Mouse (Mus musculus): ENCODE results near the gene Vps9d1. TPM values are rescaled to one million over a fixed set of nuclear protein-coding genes. Genes with fewer than 3 reads are reported as not detected.
"Not testable (repeated sequence)": the region's sequence is repeated elsewhere in the genome, so short reads cannot be mapped to it uniquely, and the experiment has no call there.

Vps9d1 gene
- 51.5 and 53.4 TPM in 2 replicates for polyA plus RNA-seq (2015; fragmentation: Nextera tagmentation; extraction: Ambion mirVana)

GRCm38 (mm10) chr8:123254099-123254885, at the start of gene Vps9d1, which contains the start of gene Zfp276:
TSS of gene Vps9d1 (minus strand) at chr8:123254348.
TSS of gene Zfp276 (plus strand) at chr8:123254195.
- ATAC-seq: peak; percentile 97
- WGBS: under 1% methylated on average over 73 of the region's 99 CpGs

GRCm38 (mm10) chr8:123298301-123298700, 44.2 kb upstream of the Vps9d1 start:
- Histone ChIP-seq H3K27me3 (no peaks in the 10 kb centered on the region), H3K36me3 (0 out of 2 replicates have a peak, but pooled peaks cover 7% of the 10 kb centered on the region), H3K27ac (no peak overlapping the region), H3K9me3 (no peaks in the 10 kb centered on the region), H3K4me2 (replicated peaks) (no peak overlapping the region), H3K9ac (replicated peaks) (no peak overlapping the region), H3K4me3 (replicated peaks) (no peak overlapping the region), H3K4me1 (replicated peaks) (no peaks in the 10 kb centered on the region)
- no peak for ATAC-seq
- 93% methylated on average over 11 of the region's 11 CpGs for WGBS

More at GRCm38 (mm10) chr8:123254099-123254885, at the start of gene Vps9d1, which contains the start of gene Zfp276:
- Histone ChIP-seq H3K9ac (replicated peaks) (peak within 1 kb of the TSS; percentile 96), H3K9me3 (no peaks in the 10 kb centered on the region), H3K4me2 (replicated peaks) (peak within 1 kb of the TSS; percentile 99), H3K27me3 (no peaks in the 10 kb centered on the region), H3K36me3 (peaks cover 62% of the 10 kb centered on the region), H3K4me1 (replicated peaks) (peaks cover 36% of the 10 kb centered on the region), H3K27ac (peak within 1 kb of the TSS; percentile 89), H3K4me3 (replicated peaks) (peak within 1 kb of the TSS; percentile 99)

- Histone ChIP-seq H3K36me3 (peaks cover 23% of the 10 kb centered on the region), H3K4me2 (replicated peaks) (no peak overlapping the region), H3K4me1 (replicated peaks) (no peaks in the 10 kb centered on the region), H3K27me3 (no peaks in the 10 kb centered on the region), H3K4me3 (replicated peaks) (no peak overlapping the region), H3K27ac (no peak overlapping the region), H3K9me3 (0 out of 2 replicates have a peak, but pooled peaks cover 2% of the 10 kb centered on the region), H3K9ac (replicated peaks) (no peak overlapping the region)
- no peak for ATAC-seq
- 91% methylated on average over 2 of the region's 2 CpGs for WGBS
Observed at GRCm38 (mm10) chr8:123292785-123293184, 38.6 kb upstream of the Vps9d1 start.

DNA sequence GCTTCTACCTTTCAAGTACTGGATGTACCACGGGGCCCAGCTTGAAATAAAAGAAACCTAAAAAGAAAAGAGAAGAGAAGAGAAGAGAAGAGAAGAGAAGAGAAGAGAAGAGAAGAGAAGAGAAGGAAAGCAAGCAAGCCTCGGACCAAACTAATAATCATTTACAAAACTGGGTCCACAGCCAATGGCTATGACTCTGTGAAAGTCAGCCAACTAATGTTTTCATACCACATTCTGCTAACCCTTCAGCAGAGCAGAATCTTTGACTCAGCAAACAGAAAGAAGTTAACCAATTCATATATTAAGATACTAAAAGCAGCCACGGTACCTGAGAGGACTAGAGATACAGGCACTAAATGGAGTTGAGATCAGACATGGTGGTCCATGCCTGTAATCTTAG, 38.1 kb upstream of the Vps9d1 start:
- H3K4me2 ChIP-seq (replicated peaks): no peak overlapping the region
- no peak for ATAC-seq
- 0 out of 2 replicates have a peak, but pooled peaks cover 2% of the 10 kb centered on the region for H3K9me3 ChIP-seq
- 93% methylated on average over 3 of the region's 3 CpGs for WGBS
- H3K4me3 ChIP-seq (replicated peaks): no peak overlapping the region
- no peaks in the 10 kb centered on the region for H3K4me1 ChIP-seq (replicated peaks)
- H3K36me3 ChIP-seq: peaks cover 23% of the 10 kb centered on the region
- H3K27me3 ChIP-seq: no peaks in the 10 kb centered on the region
- H3K27ac ChIP-seq: no peak overlapping the region
- no peak overlapping the region for H3K9ac ChIP-seq (replicated peaks)

- Histone ChIP-seq H3K9me3 (0 out of 2 replicates have a peak, but pooled peaks cover 2% of the 10 kb centered on the region), H3K9ac (replicated peaks) (no peak overlapping the region), H3K27ac (no peak overlapping the region), H3K4me3 (replicated peaks) (no peak overlapping the region), H3K27me3 (no peaks in the 10 kb centered on the region), H3K4me1 (replicated peaks) (no peaks in the 10 kb centered on the region), H3K36me3 (peaks cover 23% of the 10 kb centered on the region), H3K4me2 (replicated peaks) (no peak overlapping the region)
- 87% methylated on average over 8 of the region's 8 CpGs for WGBS
- no peak for ATAC-seq
Observed at GRCm38 (mm10) chr8:123291716-123292115, 37.6 kb upstream of the Vps9d1 start.

DNA sequence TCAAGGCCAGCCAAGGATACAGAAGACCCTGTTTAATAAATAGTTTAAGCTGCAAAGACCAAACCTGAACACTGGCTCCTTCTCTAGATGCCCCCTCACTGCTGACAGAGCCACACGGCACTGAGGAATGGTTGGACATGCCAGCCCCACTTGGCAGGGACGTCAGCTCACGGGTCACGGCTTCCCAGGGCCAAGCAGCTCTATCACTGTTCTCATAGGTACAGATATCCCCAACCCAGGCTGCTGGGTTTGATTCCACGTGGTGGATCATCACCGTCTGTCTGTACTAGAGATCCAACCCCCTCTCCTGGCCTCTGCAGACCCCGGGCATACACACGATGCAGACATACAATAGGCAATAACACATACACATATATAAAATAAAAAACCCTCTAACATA, 36.5 kb upstream of the Vps9d1 start:
- peaks cover 23% of the 10 kb centered on the region for H3K36me3 ChIP-seq

DNA sequence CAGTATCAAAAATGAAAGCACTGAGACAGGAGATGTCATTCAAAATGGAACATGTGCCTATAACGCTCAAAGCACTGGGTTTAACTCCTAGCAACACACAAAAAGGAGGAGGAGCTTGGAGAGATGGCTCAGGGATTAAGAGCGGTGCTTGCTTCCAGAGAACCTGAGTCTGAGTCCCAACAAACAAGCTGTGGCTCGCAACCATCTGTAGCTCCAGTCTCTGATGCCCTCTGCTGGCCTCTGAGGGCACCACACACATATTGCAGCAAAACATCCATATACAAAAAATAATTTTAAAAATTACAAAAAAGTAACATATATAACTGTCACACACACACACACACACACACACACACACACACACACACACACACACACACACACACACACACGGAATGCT, 36.0 kb upstream of the Vps9d1 start:
- Histone ChIP-seq H3K27ac (no peak overlapping the region), H3K9me3 (0 out of 2 replicates have a peak, but pooled peaks cover 2% of the 10 kb centered on the region), H3K27me3 (no peaks in the 10 kb centered on the region), H3K4me1 (replicated peaks) (no peaks in the 10 kb centered on the region), H3K4me2 (replicated peaks) (no peak overlapping the region), H3K36me3 (peaks cover 23% of the 10 kb centered on the region), H3K9ac (replicated peaks) (no peak overlapping the region), H3K4me3 (replicated peaks) (no peak overlapping the region)
- no peak for ATAC-seq
- 67% methylated on average over 4 of the region's 4 CpGs for WGBS

More for the DNA sequence above, 36.5 kb upstream of the Vps9d1 start:
- H3K27me3 ChIP-seq: no peaks in the 10 kb centered on the region
- WGBS: 97% methylated on average over 8 of the region's 8 CpGs
- no peak overlapping the region for H3K9ac ChIP-seq (replicated peaks)
- no peak for ATAC-seq
- H3K4me3 ChIP-seq (replicated peaks): no peak overlapping the region
- no peak overlapping the region for H3K27ac ChIP-seq
- H3K4me2 ChIP-seq (replicated peaks): no peak overlapping the region
- no peaks in the 10 kb centered on the region for H3K4me1 ChIP-seq (replicated peaks)
- 0 out of 2 replicates have a peak, but pooled peaks cover 2% of the 10 kb centered on the region for H3K9me3 ChIP-seq

GRCm38 (mm10) chr8:123287362-123287761, 33.2 kb upstream of the Vps9d1 start:
- WGBS: 95% methylated on average over 17 of the region's 17 CpGs
- no peak for ATAC-seq
- no peak overlapping the region for H3K27ac ChIP-seq
- H3K27me3 ChIP-seq: no peaks in the 10 kb centered on the region
- no peak overlapping the region for H3K9ac ChIP-seq (replicated peaks)
- no peak overlapping the region for H3K4me2 ChIP-seq (replicated peaks)
- no peak overlapping the region for H3K4me3 ChIP-seq (replicated peaks)
- peaks cover 19% of the 10 kb centered on the region for H3K36me3 ChIP-seq
- no peaks in the 10 kb centered on the region for H3K4me1 ChIP-seq (replicated peaks)
- no peaks in the 10 kb centered on the region for H3K9me3 ChIP-seq

DNA sequence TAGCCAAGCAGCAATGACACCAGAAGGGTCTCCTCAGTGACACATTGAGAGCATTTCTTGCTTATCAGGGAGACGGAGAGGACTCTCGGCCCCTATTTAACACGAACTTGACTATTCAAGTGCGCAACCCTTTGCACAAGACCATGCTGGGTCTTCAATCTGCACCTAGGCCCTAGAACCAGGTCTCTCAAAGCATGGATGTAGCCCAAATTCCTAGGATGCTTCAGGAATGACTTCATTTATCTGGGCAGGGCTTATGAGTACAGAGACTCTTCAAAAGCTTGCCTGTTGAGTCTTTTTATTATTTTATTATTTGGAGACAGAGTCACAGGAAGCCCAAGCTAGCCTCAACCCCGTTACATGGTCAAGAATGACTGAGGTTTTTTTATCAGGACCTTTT, 30.3 kb upstream of the Vps9d1 start:
- H3K4me1 ChIP-seq (replicated peaks): no peaks in the 10 kb centered on the region
- no peak overlapping the region for H3K9ac ChIP-seq (replicated peaks)
- no peak for ATAC-seq
- no peaks in the 10 kb centered on the region for H3K27me3 ChIP-seq
- no peak overlapping the region for H3K4me3 ChIP-seq (replicated peaks)
- H3K27ac ChIP-seq: no peak overlapping the region
- no peaks in the 10 kb centered on the region for H3K9me3 ChIP-seq
- H3K36me3 ChIP-seq: peaks cover 23% of the 10 kb centered on the region; the same call in 1 of the 2 replicates
- no peak overlapping the region for H3K4me2 ChIP-seq (replicated peaks)
- WGBS: 93% methylated on average over 5 of the region's 5 CpGs

GRCm38 (mm10) chr8:123283991-123284390, 29.8 kb upstream of the Vps9d1 start:
- WGBS: 95% methylated on average over 7 of the region's 7 CpGs
- Histone ChIP-seq H3K27me3 (no peaks in the 10 kb centered on the region), H3K9ac (replicated peaks) (no peak overlapping the region), H3K9me3 (no peaks in the 10 kb centered on the region), H3K4me3 (replicated peaks) (no peak overlapping the region), H3K4me1 (replicated peaks) (no peaks in the 10 kb centered on the region), H3K4me2 (replicated peaks) (no peak overlapping the region), H3K36me3 (peaks cover 20% of the 10 kb centered on the region; the same call in 1 of the 2 replicates), H3K27ac (no peak overlapping the region)
- ATAC-seq: no peak

DNA sequence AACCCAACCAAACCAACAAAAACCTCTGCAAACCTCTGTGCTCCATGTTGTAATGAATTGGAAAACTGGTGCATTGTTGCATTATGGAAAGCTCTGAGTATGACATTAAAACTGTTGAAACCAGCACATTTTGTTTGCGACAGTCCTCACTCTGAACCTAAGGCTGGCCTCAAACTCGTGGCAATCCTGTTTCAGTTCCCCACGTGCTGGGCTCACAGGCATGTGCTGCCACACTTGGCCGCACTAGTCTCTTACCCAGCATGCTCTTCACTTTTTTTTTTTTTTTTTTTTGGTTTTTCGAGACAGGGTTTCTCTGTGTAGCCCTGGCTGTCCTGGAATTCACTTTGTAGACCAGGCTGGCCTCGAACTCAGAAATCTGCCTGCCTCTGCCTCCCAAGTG, 28.8 kb upstream of the Vps9d1 start:
- H3K4me3 ChIP-seq (replicated peaks); H3K9ac ChIP-seq (replicated peaks); H3K9me3 ChIP-seq; H3K4me1 ChIP-seq (replicated peaks); H3K4me2 ChIP-seq (replicated peaks); H3K27ac ChIP-seq; ATAC-seq; H3K27me3 ChIP-seq: not testable (repeated sequence)
- WGBS: 92% methylated on average over 5 of the region's 6 CpGs
- peaks cover 17% of the 10 kb centered on the region; the same call in 1 of the 2 replicates for H3K36me3 ChIP-seq

DNA sequence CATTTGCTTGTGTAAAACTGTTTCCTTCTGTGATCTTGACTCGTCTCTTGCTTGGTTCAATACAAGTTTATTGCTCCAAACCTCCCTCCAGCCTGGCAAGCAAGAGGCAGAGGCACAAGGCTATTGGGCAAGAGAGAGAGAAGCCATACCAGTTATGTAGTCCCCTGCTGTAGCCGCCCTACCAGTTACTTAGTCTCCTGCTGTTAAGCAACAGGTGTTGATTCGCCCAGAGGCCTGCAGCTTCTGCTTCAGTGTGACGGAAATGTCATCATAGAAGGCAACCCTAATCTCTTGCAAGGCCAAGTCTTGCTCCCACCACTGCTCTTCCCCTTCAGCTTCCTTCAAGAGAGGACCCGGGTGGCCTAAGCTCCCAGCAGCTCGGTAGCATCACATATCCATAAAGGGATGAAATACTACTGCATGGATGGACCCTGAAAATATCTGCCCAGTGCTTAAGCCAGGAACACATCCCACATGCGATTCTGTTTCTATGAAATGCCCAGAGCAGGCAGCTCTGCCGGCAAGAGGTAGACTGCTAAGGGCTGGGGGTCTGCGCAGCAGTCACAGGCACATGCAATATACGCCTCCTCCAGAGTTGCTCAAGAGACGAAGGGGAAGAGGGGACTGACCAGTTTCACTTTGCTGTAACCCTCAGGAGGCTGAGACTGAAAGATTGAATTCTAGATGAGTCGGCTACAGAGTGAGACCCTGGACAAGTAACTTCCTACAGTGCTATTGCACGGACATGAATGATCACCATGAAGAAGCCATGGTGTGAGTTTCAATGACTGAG, 26.4 kb upstream of the Vps9d1 start:
- Histone ChIP-seq H3K9ac (replicated peaks) (no peak overlapping the region), H3K4me1 (replicated peaks) (no peaks in the 10 kb centered on the region), H3K27me3 (no peaks in the 10 kb centered on the region), H3K4me3 (replicated peaks) (no peak overlapping the region), H3K36me3 (peaks cover 20% of the 10 kb centered on the region; the same call in 1 of the 2 replicates), H3K27ac (no peak overlapping the region), H3K4me2 (replicated peaks) (no peak overlapping the region), H3K9me3 (no peaks in the 10 kb centered on the region)
- no peak for ATAC-seq
- 89% methylated on average over 13 of the region's 13 CpGs for WGBS

All from midbrain, embryonic 13.5 days (tissue).